Mouse (Mus musculus): ENCODE measurements around the gene Sesn2. TPM values are rescaled to one million over a fixed set of nuclear protein-coding genes. Genes with fewer than 3 reads are reported as not detected.
A peak's percentile ranks its signal among the peaks of the same experiment; 100 is the strongest.
"Not testable (repeated sequence)": the region's sequence is repeated elsewhere in the genome, so short reads cannot be mapped to it uniquely, and the experiment has no call there.

Sesn2 gene
- 7.6 and 9.2 TPM in 2 replicates for polyA plus RNA-seq (2015; fragmentation: Nextera tagmentation; extraction: Ambion mirVana)

DNA sequence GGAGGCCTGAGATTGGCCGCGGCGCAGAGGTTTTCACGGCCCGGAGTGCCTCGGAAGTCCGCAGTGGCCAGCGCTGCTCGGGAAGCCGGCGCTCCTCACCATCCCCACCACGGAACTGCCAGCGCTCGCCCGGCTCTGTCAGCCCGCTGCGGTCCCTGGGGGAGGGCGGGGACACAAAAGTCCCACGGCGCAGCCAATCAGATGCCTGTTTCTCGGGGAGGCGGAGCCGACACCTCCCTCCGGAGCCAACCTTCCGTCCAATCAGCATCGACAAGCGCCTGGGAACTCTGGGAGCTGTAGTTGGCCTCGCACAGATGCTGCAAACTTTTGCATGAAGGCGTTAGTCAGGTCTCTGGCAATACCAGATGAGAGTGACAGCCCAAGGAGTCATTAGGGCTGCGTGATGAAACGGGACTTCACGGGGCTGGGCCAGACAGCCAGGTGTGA, at the start of gene Sesn2:
TSS of gene Sesn2 (minus strand) at position 150 of the 447 bp plus-strand sequence.
- H3K4me1 ChIP-seq (replicated peaks): peaks cover 18% of the 10 kb centered on the region
- peak; percentile 94 for ATAC-seq
- H3K27ac ChIP-seq: peak within 1 kb of the TSS; percentile 84
- peak within 1 kb of the TSS; percentile 95 for H3K4me2 ChIP-seq (replicated peaks)
- no peaks in the 10 kb centered on the region for H3K36me3 ChIP-seq
- peak within 1 kb of the TSS; percentile 79 for H3K9ac ChIP-seq (replicated peaks)
- H3K4me3 ChIP-seq (replicated peaks): peak within 1 kb of the TSS; percentile 78
- under 1% methylated on average over 32 of the region's 32 CpGs for whole genome bisulfite sequencing
- H3K27me3 ChIP-seq: peaks cover 23% of the 10 kb centered on the region
- no peaks in the 10 kb centered on the region for H3K9me3 ChIP-seq

DNA sequence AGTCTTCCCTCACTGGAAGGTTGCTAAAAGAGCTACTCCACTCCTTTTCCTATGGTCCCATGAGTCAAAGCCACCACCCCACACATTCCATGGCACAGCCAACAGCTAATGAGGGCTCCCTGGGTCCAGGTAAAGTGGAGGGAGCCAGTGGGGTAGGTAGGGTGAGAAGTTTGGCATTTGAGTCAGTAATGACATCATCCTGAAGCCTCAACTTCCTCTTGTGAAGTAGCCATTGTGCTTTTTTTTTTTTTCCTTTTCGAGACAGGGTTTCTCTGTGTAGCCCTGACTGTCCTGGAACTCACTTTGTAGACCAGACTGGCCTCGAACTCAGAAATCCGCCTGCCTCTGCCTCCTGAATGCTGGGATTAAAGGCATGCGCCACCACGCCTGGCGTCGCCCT, 45.2 kb upstream of the Sesn2 start:
- H3K4me3 ChIP-seq (replicated peaks); H3K4me2 ChIP-seq (replicated peaks); H3K27ac ChIP-seq; H3K9ac ChIP-seq (replicated peaks); H3K9me3 ChIP-seq; ATAC-seq; H3K4me1 ChIP-seq (replicated peaks); H3K27me3 ChIP-seq: not testable (repeated sequence)
- H3K36me3 ChIP-seq: peaks cover 45% of the 10 kb centered on the region
- 92% methylated on average over 7 of the region's 7 CpGs for WGBS

GRCm38 (mm10) chr4:132554653-132555052, 44.4 kb upstream of the Sesn2 start:
- Histone ChIP-seq H3K27me3 (no peaks in the 10 kb centered on the region), H3K9ac (replicated peaks) (no peak overlapping the region), H3K36me3 (peaks cover 50% of the 10 kb centered on the region), H3K4me1 (replicated peaks) (no peaks in the 10 kb centered on the region), H3K9me3 (no peaks in the 10 kb centered on the region), H3K27ac (no peak overlapping the region), H3K4me3 (replicated peaks) (no peak overlapping the region), H3K4me2 (replicated peaks) (no peak overlapping the region)
- ATAC-seq: no peak
- WGBS: 89% methylated on average over 8 of the region's 8 CpGs

DNA sequence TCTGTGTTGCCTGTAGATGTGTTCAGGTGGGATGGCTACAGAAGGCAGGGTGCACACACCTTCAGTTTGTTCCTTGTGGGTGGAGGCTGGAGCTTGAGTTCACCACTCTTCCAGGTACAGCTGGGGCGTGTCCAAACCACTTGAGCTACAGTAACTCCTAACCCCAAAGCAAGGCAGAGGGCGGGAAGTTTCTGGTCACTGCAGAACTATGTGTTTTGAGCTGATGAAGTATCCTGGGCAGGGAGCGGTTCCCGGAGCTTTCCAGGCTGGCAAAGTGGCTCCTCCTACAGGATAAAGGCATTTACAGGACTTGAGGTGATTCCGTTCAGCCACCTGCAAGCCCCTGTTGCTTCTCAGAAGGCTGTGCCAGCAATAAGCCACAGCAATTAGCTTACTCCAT, 43.9 kb upstream of the Sesn2 start:
- peaks cover 54% of the 10 kb centered on the region for H3K36me3 ChIP-seq
- no peak overlapping the region for H3K4me3 ChIP-seq (replicated peaks)
- no peaks in the 10 kb centered on the region for H3K27me3 ChIP-seq
- H3K9ac ChIP-seq (replicated peaks): no peak overlapping the region
- H3K27ac ChIP-seq: no peak overlapping the region
- H3K4me2 ChIP-seq (replicated peaks): no peak overlapping the region
- ATAC-seq: no peak
- no peaks in the 10 kb centered on the region for H3K4me1 ChIP-seq (replicated peaks)
- WGBS: 88% methylated on average over 5 of the region's 5 CpGs
- no peaks in the 10 kb centered on the region for H3K9me3 ChIP-seq

- no peaks in the 10 kb centered on the region for H3K27me3 ChIP-seq
- H3K4me2 ChIP-seq (replicated peaks): no peak overlapping the region
- H3K4me3 ChIP-seq (replicated peaks): no peak overlapping the region
- H3K9me3 ChIP-seq: no peaks in the 10 kb centered on the region
- H3K4me1 ChIP-seq (replicated peaks): no peaks in the 10 kb centered on the region
- WGBS: 44% methylated on average over 8 of the region's 8 CpGs
- no peak overlapping the region for H3K9ac ChIP-seq (replicated peaks)
- peaks cover 87% of the 10 kb centered on the region for H3K36me3 ChIP-seq
- no peak overlapping the region for H3K27ac ChIP-seq
- no peak for ATAC-seq
Measured at GRCm38 (mm10) chr4:132545851-132546250, 35.5 kb upstream of the Sesn2 start.

- no peak overlapping the region for H3K4me3 ChIP-seq (replicated peaks)
- peaks cover 2% of the 10 kb centered on the region for H3K4me1 ChIP-seq (replicated peaks)
- no peaks in the 10 kb centered on the region for H3K9me3 ChIP-seq
- peaks cover 77% of the 10 kb centered on the region for H3K36me3 ChIP-seq
- no peak overlapping the region for H3K9ac ChIP-seq (replicated peaks)
- WGBS: 68% methylated on average over 1 of the region's 1 CpGs
- H3K4me2 ChIP-seq (replicated peaks): no peak overlapping the region
- no peaks in the 10 kb centered on the region for H3K27me3 ChIP-seq
- no peak for ATAC-seq
- H3K27ac ChIP-seq: no peak overlapping the region
Measured at GRCm38 (mm10) chr4:132542724-132543123, 32.4 kb upstream of the Sesn2 start.

DNA sequence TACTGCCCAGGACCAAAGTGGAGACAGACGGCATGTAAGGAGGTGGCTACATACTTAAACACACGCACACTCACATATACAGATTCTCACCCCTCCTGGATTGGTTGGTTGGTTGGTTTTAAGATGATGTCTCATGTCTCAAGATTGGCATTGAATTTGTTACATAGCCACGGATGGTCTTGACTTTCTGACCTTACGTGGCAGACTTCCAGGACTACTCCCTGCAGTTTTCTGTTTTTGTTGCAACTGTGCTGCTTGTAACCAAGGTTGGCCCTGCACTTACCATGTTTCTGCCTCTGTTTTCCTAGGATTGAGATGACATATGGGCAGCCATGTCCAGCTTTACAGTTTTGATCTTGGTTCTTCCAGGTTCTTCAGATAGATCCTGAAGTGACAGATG, 31.1 kb upstream of the Sesn2 start:
- ATAC-seq: no peak
- H3K9me3 ChIP-seq: no peaks in the 10 kb centered on the region
- peaks cover 15% of the 10 kb centered on the region for H3K4me1 ChIP-seq (replicated peaks)
- no peak overlapping the region for H3K4me2 ChIP-seq (replicated peaks)
- no peaks in the 10 kb centered on the region for H3K27me3 ChIP-seq
- no peak overlapping the region for H3K27ac ChIP-seq
- no peak overlapping the region for H3K4me3 ChIP-seq (replicated peaks)
- no peak overlapping the region for H3K9ac ChIP-seq (replicated peaks)
- WGBS: 90% methylated on average over 4 of the region's 4 CpGs
- peaks cover 64% of the 10 kb centered on the region for H3K36me3 ChIP-seq

- Histone ChIP-seq H3K36me3 (peaks cover 49% of the 10 kb centered on the region), H3K9ac (replicated peaks) (no peak overlapping the region), H3K27ac (no peak overlapping the region), H3K27me3 (no peaks in the 10 kb centered on the region), H3K9me3 (no peaks in the 10 kb centered on the region), H3K4me3 (replicated peaks) (no peak overlapping the region), H3K4me2 (replicated peaks) (no peak overlapping the region), H3K4me1 (replicated peaks) (peaks cover 25% of the 10 kb centered on the region)
- ATAC-seq: no peak
- WGBS: 95% methylated on average over 5 of the region's 5 CpGs
Measured at GRCm38 (mm10) chr4:132539481-132539880, 29.2 kb upstream of the Sesn2 start.

DNA sequence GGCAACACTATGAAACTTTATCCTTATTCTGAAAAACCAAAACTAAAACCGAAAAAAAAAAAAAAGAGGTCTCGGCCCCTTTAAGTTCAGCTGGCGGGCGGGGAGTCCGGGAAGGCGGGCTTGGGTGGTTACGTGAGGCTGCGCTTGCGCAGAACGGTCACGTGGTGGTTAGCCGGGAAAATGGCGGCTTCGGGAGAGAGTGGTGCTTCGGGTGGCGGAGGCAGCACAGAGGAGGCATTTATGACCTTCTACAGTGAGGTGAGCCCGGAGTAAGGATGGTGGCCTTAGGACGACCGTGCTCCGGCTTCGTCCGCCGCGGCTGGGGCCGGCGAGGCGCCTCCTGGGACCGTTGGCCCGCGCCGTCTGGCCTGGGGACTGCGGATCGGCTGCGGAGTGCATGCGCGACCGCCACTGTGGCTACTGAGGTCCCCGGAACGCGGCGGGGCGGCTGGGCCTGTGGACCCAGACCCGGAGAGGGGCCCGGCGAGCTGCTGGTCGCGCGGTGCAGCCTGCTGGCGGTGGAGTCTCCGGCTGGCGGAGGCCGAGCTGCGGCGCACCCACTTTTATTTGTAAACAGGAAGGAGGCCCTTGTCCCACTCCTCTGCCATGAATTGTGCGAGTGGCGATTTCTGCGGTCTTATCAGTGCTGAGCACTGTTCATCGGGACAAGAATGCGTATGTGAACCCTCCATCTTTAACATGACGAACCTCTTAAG, 25.3 kb upstream of the Sesn2 start, which contains the start of gene Dnajc8:
TSS of gene Dnajc8 (plus strand) at position 145 of the 716 bp plus-strand sequence.
- peaks cover 44% of the 10 kb centered on the region for H3K4me1 ChIP-seq (replicated peaks)
- H3K9me3 ChIP-seq: no peaks in the 10 kb centered on the region
- peak; percentile 72 for ATAC-seq
- WGBS: under 1% methylated on average over 60 of the region's 60 CpGs
- H3K27me3 ChIP-seq: no peaks in the 10 kb centered on the region
- H3K27ac ChIP-seq: peak within 1 kb of the TSS; percentile 82
- H3K36me3 ChIP-seq: peaks cover 24% of the 10 kb centered on the region
- peak within 1 kb of the TSS; percentile 88 for H3K9ac ChIP-seq (replicated peaks)
- H3K4me3 ChIP-seq (replicated peaks): peak within 1 kb of the TSS; percentile 83
- H3K4me2 ChIP-seq (replicated peaks): peak within 1 kb of the TSS; percentile 70

DNA sequence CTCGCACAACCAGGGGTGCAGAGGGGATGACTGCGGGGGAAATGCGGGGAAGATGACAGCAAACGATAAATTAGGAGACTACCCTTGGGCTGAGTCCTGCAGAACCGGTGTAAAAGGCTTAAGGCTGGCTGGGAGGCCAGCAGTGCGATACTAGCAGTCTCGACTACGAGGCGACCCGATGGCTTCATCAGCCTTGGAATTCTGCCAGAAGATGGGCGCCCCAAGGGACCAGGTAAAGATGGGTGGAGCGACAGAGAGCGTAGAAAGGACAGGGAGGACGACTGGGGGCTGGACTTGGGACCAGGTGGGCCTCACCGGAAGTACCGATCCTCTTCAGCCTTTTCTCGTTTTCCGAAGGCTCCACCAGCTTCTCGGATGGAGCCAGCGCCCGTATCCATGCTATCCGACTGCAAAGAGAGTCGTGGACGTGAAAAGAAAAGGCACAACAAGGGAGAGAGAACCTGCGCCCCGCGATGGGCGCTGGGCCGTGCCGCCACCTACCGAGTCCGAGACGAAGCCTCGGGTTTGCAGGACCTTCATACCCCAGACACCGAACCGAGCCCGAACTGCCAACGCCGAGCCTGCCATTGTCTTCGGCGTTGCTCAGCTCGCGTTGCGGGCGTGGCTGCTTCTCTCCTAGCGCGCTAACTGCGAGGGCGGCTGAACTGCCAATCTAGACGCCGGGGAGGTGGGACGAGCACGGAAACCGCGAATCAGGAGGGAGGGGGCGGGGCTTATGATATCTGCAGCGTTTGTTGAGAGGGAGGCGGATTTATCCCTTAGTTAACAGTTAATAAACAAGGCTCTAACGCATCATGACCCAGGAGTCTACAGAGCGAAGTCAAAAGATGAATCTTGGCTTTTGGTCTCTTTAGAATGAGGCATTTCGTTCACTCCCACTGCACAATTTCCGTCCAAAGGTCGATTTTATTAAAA, 22.9 kb upstream of the Sesn2 start, which contains the start of gene Atpif1:
TSS of gene Atpif1 (minus strand) at position 679 of the 936 bp plus-strand sequence.
- peak within 1 kb of the TSS; percentile 76 for H3K4me3 ChIP-seq (replicated peaks)
- peak; percentile 89 for ATAC-seq
- no peaks in the 10 kb centered on the region for H3K9me3 ChIP-seq
- H3K9ac ChIP-seq (replicated peaks): peak within 1 kb of the TSS; percentile 96
- peak within 1 kb of the TSS; percentile 82 for H3K4me2 ChIP-seq (replicated peaks)
- peaks cover 26% of the 10 kb centered on the region for H3K36me3 ChIP-seq
- peaks cover 44% of the 10 kb centered on the region for H3K4me1 ChIP-seq (replicated peaks)
- no peaks in the 10 kb centered on the region for H3K27me3 ChIP-seq
- under 1% methylated on average over 63 of the region's 63 CpGs for WGBS
- H3K27ac ChIP-seq: peak within 1 kb of the TSS; percentile 97

- Histone ChIP-seq H3K4me2 (replicated peaks) (peak overlapping the region; percentile 82), H3K27ac (peak overlapping the region; percentile 97), H3K27me3 (no peaks in the 10 kb centered on the region), H3K9ac (replicated peaks) (peak overlapping the region; percentile 96), H3K36me3 (peaks cover 24% of the 10 kb centered on the region), H3K4me3 (replicated peaks) (peak overlapping the region; percentile 76), H3K9me3 (no peaks in the 10 kb centered on the region), H3K4me1 (replicated peaks) (peaks cover 40% of the 10 kb centered on the region)
- ATAC-seq: no peak
- 37% methylated on average over 5 of the region's 5 CpGs for WGBS
Measured at GRCm38 (mm10) chr4:132532496-132532895, 22.2 kb upstream of the Sesn2 start.
